Mouse (Mus musculus): Measurements from ENCODE around the gene Gm20449. TPM values are rescaled to one million over a fixed set of nuclear protein-coding genes. Genes with fewer than 3 reads are reported as not detected.
"Not testable (repeated sequence)": the region's sequence is repeated elsewhere in the genome, so short reads cannot be mapped to it uniquely, and the experiment has no call there.

Gene Gm20449
- polyA plus RNA-seq (2012; rRNA removed), result 0.21 and 0.32 TPM in 2 replicates

GRCm38 (mm10) chr7:41499389-41500049 lies at the start of gene Gm20449, which contains the start of gene AW146154:
Gene Gm20449 (minus strand): TSS chr7:41499417.
Gene AW146154 (minus strand): TSS chr7:41499890.
- DNase-seq (ENCODE audit: extremely low spot score in 1 of 2, low spot score in 1 of 2), result peak; percentile 99

- no peak for DNase-seq (ENCODE audit: extremely low spot score in 1 of 2, low spot score in 1 of 2)
Observed at GRCm38 (mm10) chr7:41512672-41513071, 13.5 kb upstream of the Gm20449 start.

- no peak for DNase-seq (ENCODE audit: extremely low spot score in 1 of 2, low spot score in 1 of 2)
Observed at GRCm38 (mm10) chr7:41512207-41512606, 13.0 kb upstream of the Gm20449 start.

- DNase-seq (ENCODE audit: extremely low spot score in 1 of 2, low spot score in 1 of 2), result no peak
Observed at GRCm38 (mm10) chr7:41502402-41502801, 3.2 kb upstream of the Gm20449 start.

- DNase-seq (ENCODE audit: extremely low spot score in 1 of 2, low spot score in 1 of 2), result peak; percentile 61 to 82
Observed at GRCm38 (mm10) chr7:41500151-41500934, 1.1 kb upstream of the Gm20449 start.

GRCm38 (mm10) chr7:41499018-41499388 lies 214 bp downstream of the Gm20449 start:
- DNase-seq (ENCODE audit: extremely low spot score in 1 of 2, low spot score in 1 of 2), result not testable (repeated sequence)

GRCm38 (mm10) chr7:41498464-41498863 lies 753 bp downstream of the Gm20449 start:
- not testable (repeated sequence) for DNase-seq (ENCODE audit: extremely low spot score in 1 of 2, low spot score in 1 of 2)

GRCm38 (mm10) chr7:41497871-41498270 lies 1.3 kb downstream of the Gm20449 start:
- DNase-seq (ENCODE audit: extremely low spot score in 1 of 2, low spot score in 1 of 2), result no peak

- DNase-seq (ENCODE audit: extremely low spot score in 1 of 2, low spot score in 1 of 2), result no peak
Observed at GRCm38 (mm10) chr7:41451864-41452263, 47.4 kb downstream of the Gm20449 start.

GRCm38 (mm10) chr7:41448596-41448995 lies 50.6 kb downstream of the Gm20449 start, which contains the start of gene Vmn2r57:
Gene Vmn2r57 (minus strand): TSS chr7:41448696.
- DNase-seq (ENCODE audit: extremely low spot score in 1 of 2, low spot score in 1 of 2), result not testable (repeated sequence)

GRCm38 (mm10) chr7:41394130-41394529 lies 105.1 kb downstream of the Gm20449 start:
- no peak for DNase-seq (ENCODE audit: extremely low spot score in 1 of 2, low spot score in 1 of 2)

- DNase-seq (ENCODE audit: extremely low spot score in 1 of 2, low spot score in 1 of 2), result peak; percentile 83 to 90
Observed at GRCm38 (mm10) chr7:41393048-41393971, 105.9 kb downstream of the Gm20449 start, which contains the start of gene AI987944. Gene AI987944 (minus strand): TSS chr7:41393379.

Other genes with a start within 250 kb of the Gm20449 start
- 8.0 and 8.4 TPM in 2 replicates for gene AI987944, start 106.0 kb downstream of the Gm20449 start, polyA plus RNA-seq (2012; rRNA removed)
- 0.86 TPM in 2 replicates for gene Vmn2r57, start 50.7 kb downstream of the Gm20449 start, polyA plus RNA-seq (2012; rRNA removed)
- gene AW146154, start 473 bp upstream of the Gm20449 start, polyA plus RNA-seq (2012; rRNA removed), result 7.4 and 7.5 TPM in 2 replicates
- not detected in 2 replicates for gene Gm6871, start 74.2 kb upstream of the Gm20449 start, polyA plus RNA-seq (2012; rRNA removed)
- gene 2610021A01Rik, start 99.8 kb upstream of the Gm20449 start, polyA plus RNA-seq (2012; rRNA removed), result 13.2 and 13.6 TPM in 2 replicates
- gene Zfp788, start 133.8 kb upstream of the Gm20449 start, polyA plus RNA-seq (2012; rRNA removed), result 18.6 and 21.1 TPM in 2 replicates

Measured in frontal cortex, adult 2 months (tissue).